Mouse (Mus musculus) testis, adult 2 months (tissue): ENCODE measurements around the gene Atp13a2. TPM values are rescaled to one million over a fixed set of nuclear protein-coding genes. Genes with fewer than 3 reads are reported as not detected.

Experiments
- H3K27ac ChIP-seq: fragments of 200-500 bp; 2 replicates; pipeline ENCODE4 v1.5.1; 2012; ENCODE audit warnings: low read depth, low read length; ENCODE audit not compliant: control insufficient read depth, insufficient read depth
- H3K27me3 ChIP-seq: fragments of 200-500 bp; 2 replicates; pipeline ENCODE4 v1.6.1; 2012; ENCODE audit warnings: mild to moderate bottlenecking, low read length, moderate library complexity; ENCODE audit not compliant: control insufficient read depth, insufficient read depth
- H3K36me3 ChIP-seq: fragments of 200-500 bp; 2 replicates; pipeline ENCODE4 v1.6.1; 2012; ENCODE audit warnings: mild to moderate bottlenecking, low read length; ENCODE audit not compliant: control insufficient read depth, insufficient read depth
- H3K4me1 ChIP-seq: fragments of 200-500 bp; 2 replicates; pipeline ENCODE4 v1.6.1; 2012; ENCODE audit warnings: low read length; ENCODE audit not compliant: control insufficient read depth, insufficient read depth
- H3K4me3 ChIP-seq: fragments of 200-500 bp; 2 replicates; pipeline ENCODE4 v1.5.1; 2012; ENCODE audit warnings: low read depth, mild to moderate bottlenecking, low read length, moderate library complexity, mixed read lengths; ENCODE audit not compliant: control insufficient read depth
- CTCF ChIP-seq: fragments of 200-500 bp; IDR thresholded peaks from 2 replicates; pipeline ENCODE4 v1.5.1; 2012; ENCODE audit warnings: low read depth, mild to moderate bottlenecking, inconsistent platforms, low read length, moderate library complexity; ENCODE audit not compliant: control insufficient read depth, insufficient read depth, insufficient replicate concordance
- POLR2A ChIP-seq: fragments of 200-500 bp; IDR thresholded peaks from 2 replicates; pipeline ENCODE4 v1.6.1; 2012; ENCODE audit warnings: low read depth, mild to moderate bottlenecking, inconsistent platforms, low read length, moderate library complexity; ENCODE audit not compliant: control insufficient read depth
- polyA plus RNA-seq: library from polyadenylated mRNA; depleted of rRNA; stranded (reverse); fragments of >200 nt; gene quantifications from 2 replicates; pipeline ENCODE4 v1.2.3, GENCODE M21; 2012

The Atp13a2 gene
- polyA plus RNA-seq, 1 experiment: 41.6 TPM

DNA sequence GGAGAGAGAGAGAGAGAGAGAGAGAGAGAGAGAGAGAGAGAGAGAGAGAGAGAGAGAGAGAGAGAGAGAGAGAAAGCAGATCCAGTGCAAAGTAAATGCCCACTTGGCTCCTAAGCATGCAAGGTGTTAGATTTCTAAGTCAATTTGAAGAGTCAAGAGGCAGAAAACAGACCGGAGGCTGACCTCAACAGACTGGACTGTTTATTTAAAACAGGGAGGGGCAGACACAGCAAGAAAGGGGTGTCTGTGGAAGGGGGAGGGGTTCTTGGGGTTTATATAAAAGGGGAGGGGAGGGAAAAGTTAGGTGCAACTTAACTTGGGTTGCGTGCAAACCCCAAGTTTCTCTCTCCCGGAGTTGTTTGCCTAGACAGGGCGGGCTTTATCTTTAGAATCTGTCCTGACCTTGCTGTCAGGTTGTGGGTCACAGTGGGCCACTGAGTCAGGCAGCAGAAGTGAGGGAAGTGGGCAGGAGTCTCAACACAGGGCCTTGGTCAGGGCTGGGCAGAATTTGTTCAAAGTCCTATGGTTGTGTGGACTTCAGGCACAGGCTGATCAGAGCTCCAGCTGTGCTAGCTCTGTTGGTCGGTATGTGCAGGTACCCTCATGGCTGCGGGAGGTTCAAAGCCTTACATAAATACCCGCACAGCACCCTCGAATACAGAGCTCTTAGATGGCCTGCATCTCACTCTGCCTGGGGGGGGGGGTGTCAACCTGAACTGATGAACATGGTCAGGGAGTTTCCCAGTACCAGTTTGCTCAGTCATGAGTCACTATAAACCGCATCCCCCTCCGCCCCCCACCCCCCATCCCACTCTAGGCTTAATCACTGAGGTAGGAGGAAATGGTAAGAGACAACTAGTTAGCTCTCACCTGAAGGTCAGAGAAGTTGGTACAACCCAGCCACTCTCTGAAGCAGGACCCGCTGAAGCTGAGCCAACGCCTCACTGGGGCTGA lies 38.9 kb upstream of the Atp13a2 start:
- TF ChIP-seq CTCF (no peak), POLR2A (no peak)
- Histone ChIP-seq H3K4me1 (no peaks in the 10 kb centered on the region), H3K36me3 (no peaks in the 10 kb centered on the region), H3K4me3 (no peak overlapping the region), H3K27ac (no peak overlapping the region), H3K27me3 (no peaks in the 10 kb centered on the region)

DNA sequence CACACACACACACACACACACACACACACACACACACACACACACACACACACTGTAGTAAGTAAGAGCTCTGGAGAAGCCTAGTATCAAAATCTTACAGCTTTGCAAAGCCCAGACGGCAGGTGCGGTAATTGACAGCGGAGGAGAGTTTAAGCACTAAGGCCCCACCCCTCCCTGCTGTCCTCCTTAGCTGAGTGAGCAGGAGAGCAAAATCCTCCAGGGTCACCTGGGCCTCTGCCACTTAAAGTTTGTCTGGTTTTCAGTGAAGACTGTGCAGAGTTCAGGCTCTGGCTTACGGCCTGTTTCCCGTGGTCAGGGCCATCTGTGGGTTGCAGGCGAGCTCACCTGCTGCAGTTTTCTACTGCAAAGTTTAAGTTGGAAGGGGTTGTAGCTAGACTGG lies 38.2 kb upstream of the Atp13a2 start:
- H3K36me3 ChIP-seq: no peaks in the 10 kb centered on the region
- no peaks in the 10 kb centered on the region for H3K27me3 ChIP-seq
- TF ChIP-seq POLR2A: no peak
- TF ChIP-seq CTCF: no peak
- no peaks in the 10 kb centered on the region for H3K4me1 ChIP-seq
- no peak overlapping the region for H3K4me3 ChIP-seq
- no peak overlapping the region for H3K27ac ChIP-seq

DNA sequence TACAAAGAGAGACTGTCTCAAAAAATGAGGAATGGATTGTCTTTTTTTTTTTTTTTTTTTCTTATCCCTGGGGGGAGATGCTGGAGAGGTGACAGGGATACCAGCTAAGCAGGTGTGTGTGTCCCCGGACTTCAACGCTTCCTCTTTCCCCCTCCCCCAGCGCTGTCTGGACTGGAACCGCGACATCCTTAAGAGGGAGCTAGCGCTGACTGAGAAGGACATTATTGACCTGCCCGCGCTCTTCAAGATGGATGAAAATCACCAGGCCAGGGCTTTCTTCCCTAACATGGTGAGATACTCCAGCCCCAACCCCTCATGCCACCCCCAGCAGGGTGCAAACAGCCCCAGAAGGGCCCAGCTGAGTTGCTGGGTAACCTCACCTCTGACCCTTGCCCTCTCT lies 37.6 kb upstream of the Atp13a2 start:
- Histone ChIP-seq H3K4me3 (no peak overlapping the region), H3K36me3 (no peaks in the 10 kb centered on the region), H3K27me3 (no peaks in the 10 kb centered on the region), H3K27ac (no peak overlapping the region), H3K4me1 (no peaks in the 10 kb centered on the region)
- no peak for TF ChIP-seq POLR2A
- TF ChIP-seq CTCF: no peak

DNA sequence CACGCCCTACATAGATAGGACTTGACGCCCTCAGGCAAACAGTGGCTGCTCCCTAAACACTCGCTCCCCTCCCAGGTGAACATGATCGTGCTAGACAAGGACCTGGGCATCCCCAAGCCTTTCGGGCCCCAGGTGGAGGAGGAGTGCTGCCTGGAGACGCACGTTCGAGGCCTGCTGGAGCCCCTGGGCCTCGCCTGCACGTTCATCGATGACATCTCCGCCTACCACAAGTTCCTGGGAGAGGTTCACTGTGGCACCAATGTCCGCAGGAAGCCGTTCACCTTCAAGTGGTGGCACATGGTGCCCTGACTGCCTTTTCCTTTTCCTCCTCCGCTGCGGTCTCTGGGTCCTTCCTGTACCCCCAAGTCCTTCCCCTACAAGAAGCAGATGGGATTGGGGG lies 37.1 kb upstream of the Atp13a2 start:
- Histone ChIP-seq H3K27ac (no peak overlapping the region), H3K4me3 (no peak overlapping the region), H3K4me1 (no peaks in the 10 kb centered on the region), H3K27me3 (no peaks in the 10 kb centered on the region), H3K36me3 (no peaks in the 10 kb centered on the region)
- no peak for TF ChIP-seq POLR2A
- TF ChIP-seq CTCF: no peak

DNA sequence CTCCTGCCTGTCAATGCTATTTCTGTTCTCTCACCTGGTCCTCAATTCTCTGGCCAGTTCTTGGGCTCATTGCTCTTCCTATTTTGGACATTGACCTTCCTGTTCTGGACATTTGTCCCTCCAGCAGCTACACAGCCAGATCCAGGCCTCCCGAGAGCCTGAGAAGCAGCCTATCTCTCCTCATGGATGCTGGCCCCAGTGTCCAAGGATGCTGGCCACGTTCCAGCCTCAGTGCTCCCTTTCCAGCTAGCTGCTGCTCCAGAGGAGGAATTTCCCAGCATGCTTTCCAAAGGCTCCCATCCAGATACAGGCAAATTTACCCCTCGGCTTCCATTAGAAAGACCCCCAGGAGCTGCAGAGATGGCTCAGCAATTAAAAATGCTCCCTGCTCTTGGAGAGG lies 36.1 kb upstream of the Atp13a2 start:
- H3K4me3 ChIP-seq: no peak overlapping the region
- TF ChIP-seq POLR2A (no peak), CTCF (no peak)
- no peaks in the 10 kb centered on the region for H3K4me1 ChIP-seq
- no peak overlapping the region for H3K27ac ChIP-seq
- no peaks in the 10 kb centered on the region for H3K36me3 ChIP-seq
- H3K27me3 ChIP-seq: no peaks in the 10 kb centered on the region

DNA sequence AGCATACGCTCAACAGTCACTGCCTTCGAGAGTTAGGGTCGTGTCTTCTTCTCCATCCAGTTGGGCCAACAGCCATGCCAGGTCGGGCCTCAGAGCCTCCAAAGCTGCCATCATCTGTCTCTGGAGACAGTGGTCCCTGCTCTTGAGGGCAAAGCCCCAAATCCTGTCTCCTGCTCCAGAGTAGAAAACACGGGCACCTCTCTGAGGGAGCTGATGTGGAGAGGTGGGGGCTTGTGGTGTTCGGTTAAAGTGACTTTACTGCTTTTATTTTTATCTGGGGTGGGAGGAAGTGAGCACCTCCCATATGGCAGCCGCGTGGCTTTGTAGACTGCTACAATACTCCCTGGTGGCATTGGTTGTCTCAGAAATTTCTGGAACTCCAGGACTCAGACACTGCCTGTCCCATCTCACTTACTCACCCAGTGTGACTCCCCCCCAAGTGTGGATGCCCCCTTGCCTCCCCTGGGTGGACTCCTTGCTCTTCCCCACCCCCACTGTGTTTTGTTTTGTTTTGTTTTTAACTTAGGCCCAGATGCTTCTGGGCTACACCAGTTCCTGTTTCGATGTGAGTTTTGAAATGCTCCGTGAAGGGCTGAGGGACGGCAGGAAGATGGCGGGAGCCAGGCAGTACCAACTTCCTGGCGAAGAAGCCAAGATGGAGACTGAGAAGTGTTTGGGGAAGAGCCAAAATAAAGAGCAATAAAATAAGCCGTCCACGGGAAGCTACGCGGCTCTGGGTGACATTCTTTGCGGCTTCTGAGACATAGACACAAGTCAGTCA lies 34.6 kb upstream of the Atp13a2 start:
- no peaks in the 10 kb centered on the region for H3K4me1 ChIP-seq
- H3K4me3 ChIP-seq: no peak overlapping the region
- TF ChIP-seq CTCF (no peak), POLR2A (no peak)
- H3K27ac ChIP-seq: no peak overlapping the region
- H3K36me3 ChIP-seq: no peaks in the 10 kb centered on the region
- H3K27me3 ChIP-seq: no peaks in the 10 kb centered on the region

DNA sequence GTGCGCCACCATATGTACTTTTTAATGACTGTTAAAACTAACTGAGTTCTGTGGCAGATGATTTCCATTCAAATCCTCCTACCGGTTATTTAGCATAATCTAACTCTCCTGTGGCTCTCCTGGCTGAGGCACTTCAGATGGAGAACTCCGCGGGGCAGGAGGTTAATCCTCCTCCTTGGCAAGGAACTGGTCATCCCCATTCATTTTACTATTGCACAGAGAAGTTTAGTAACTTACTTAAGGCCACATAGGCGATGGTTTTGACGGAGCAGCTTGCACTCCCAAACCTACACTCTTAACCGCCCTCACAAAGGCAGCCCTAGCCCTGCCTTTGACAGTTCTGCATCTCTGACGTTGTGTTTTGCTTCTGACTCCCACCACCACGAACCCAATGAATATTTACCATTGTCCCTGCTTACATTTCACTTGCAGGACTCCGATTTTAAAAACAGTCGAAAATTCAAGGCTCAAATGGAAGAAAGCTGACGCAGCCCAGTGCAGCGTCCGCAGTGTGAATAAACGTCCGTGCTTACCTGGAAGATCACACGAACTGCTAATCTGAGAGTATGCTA lies 29.5 kb upstream of the Atp13a2 start:
- no peak overlapping the region for H3K27ac ChIP-seq
- TF ChIP-seq POLR2A (no peak), CTCF (no peak)
- peaks cover 13% of the 10 kb centered on the region for H3K4me1 ChIP-seq
- no peaks in the 10 kb centered on the region for H3K27me3 ChIP-seq
- peak overlapping the region; percentile 23 for H3K4me3 ChIP-seq
- no peaks in the 10 kb centered on the region for H3K36me3 ChIP-seq
